Mouse (Mus musculus): Measurements from ENCODE around the gene Mpig6b.

DNA sequence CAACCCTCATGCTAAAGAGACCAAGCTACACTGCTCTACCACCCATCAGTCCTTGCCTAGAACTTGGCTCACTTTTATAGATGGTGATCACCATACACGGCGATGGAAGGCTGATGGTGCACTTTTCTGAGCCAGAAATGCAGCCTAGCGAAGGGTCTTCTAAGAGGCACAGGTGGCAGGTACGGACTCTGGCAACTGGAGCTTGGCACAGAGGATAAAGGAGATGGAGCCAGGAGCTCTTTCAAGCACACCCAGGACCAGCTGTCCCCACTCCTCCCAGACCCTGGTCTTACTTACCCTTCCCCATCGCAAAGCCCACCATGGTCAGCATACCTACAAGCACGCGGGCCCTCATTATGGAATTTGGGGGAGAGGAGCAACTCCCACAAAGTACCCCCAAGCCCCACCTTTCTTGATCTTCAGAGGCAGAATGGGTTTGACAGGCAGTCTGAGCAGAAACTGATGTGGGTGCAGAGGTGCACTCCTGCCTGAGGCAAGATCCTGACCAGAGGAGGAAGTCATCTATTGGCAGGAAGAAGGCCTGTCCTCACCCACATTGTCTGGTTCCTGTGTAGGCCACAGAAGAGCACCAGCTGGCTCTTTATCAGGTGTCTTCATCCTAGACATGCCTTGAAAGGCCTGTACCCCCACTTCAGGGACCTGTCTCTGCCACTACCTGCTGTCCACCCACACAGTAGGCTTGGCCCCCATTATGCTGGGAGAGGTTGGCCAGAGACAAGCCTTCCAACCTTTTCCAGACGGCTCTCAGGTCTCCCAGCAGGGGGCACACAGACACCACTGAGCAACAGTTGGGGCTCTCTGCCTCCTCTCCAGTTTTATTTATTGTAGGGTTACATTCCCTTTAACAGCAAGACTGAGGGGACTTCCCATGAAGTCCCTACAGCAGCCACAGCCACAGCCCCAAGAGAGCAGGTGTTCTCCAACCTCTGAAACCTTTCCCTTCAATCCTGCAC is 49.3 kb upstream of the Mpig6b start, which contains the start of gene Ly6g5b:
- TF ChIP-seq CTCF (IDR thresholded peaks at IDR 0.05; ENCODE audit: low read depth, low read length): peak; percentile 65
- no peak for TF ChIP-seq POLR2A (IDR thresholded peaks at IDR 0.05; ENCODE audit: extremely low read depth, insufficient read depth, low read length)
